Mouse (Mus musculus): ENCODE results near the gene Pbrm1.
A peak's percentile ranks its signal among the peaks of the same experiment; 100 is the strongest.

Pbrm1 gene

DNA sequence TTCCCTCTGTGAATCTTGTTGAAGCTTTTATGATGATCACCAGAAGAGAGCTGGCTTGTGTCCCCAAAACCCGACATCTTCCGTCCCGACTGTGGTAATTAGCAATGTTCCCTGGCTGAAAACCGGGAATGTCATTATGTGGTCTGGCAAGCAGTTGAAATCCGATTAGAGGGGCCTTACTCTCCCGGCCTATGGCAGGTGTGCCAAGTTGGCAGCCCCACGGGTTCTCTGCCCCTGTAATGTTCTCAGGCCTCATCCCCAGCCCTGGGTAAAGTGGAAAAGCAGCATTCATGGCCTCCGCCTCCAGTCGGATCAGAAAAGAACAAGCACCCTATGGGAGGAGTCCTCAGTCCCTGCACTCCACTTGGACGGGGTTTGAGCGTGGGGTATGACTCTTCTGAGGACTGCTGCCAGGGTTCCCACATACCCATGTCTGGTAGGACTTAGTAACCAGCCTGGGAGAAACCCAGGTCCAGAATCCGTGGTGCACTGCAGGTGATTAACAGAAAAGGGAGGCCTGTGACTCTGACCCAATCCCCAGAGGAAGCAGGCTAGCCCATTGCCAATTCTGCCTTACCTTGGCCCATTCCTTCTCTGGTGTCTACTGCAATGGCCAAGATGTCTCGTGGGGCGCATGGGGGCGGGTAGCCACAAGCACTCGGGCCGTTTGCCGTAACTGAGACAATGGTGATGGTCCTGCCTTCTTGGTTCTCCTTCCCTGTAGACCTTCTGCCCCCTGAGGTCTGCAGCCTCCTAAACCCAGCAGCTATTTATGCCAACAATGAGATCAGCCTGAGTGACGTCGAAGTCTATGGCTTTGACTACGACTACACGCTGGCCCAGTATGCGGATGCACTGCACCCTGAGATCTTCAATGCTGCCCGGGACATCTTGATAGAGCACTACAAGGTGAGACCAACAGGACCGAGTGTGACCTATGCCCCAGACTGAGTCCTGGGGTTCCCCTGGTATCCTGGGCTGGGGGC, 115.4 kb downstream of the Pbrm1 start:
- DNase-seq: peak in 1 of 2 experiments; percentile 1

DNA sequence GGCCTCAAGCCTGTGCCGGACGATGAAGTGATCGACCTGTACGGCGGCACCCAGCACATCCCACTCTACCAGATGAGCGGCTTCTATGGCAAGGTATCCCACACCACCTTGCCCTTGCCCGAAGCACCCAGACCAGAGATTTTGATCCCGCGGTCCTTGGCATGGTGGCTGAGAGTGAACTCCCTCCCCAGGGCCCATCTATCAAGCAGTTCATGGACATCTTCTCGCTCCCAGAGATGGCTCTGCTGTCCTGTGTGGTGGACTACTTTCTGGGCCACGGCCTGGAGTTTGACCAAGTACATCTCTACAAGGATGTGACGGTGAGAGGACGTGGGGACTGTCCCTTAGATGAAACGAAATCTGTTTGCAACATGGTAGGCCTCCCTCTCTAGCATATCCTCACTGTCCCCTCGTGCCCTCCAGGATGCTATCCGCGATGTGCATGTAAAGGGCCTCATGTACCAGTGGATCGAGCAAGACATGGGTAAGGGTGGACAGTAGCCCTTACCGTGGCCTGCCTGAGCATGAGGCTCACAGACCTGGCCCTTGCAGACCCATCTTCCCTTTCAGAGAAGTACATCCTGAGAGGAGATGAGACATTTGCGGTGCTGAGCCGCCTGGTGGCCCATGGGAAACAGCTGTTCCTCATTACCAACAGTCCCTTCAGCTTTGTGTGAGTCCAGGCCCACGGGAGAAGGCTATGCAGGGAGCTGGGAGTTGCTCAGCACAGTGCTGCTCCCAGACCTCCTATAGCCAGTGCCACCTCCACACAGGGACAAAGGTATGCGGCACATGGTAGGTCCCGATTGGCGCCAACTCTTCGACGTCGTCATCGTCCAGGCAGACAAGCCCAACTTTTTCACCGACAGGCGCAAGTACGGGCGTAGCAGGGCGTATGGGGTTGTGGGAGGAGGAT, 116.8 kb downstream of the Pbrm1 start:
- DNase-seq: no peak

DNA sequence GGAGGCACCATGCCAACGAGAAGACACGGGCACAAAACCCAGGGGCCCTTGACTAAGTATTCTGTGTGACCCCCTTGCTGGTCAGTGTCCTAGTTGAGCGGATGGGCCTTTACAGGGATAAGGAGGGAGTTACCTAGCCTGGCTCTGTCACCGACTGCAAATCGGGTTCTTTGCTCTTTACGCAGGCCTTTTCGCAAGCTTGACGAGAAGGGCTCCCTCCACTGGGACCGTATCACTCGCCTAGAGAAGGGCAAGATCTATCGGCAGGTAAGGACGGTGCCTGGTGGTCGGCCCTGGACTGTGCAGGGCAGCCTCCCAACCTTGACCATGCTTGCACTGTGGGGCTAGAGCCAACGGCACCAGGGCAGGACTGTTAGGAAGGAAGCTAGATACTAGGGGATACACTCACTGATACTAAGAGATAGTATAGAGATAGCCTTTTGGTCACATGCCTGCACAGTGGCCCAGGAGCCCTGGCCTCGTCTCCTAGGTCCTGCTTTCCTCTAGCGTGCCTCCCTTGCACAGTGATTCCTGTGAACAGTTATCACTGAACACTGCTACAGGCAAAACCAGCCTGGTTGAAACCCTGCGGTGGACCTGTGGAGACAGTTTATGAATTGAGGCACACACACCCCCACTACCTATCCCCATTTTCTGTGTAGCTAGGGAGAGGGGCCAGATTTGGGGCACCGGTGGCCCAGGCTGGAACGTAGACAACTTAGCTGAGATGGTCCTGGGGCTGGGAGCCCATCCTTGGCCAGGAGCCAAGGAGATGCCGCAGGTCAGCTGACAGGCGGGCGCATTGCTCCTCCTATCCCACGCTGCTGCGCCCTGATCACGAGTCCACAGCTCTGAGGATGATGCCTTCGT, 117.7 kb downstream of the Pbrm1 start:
- DNase-seq: peak in 1 of 2 experiments; percentile 1

DNA sequence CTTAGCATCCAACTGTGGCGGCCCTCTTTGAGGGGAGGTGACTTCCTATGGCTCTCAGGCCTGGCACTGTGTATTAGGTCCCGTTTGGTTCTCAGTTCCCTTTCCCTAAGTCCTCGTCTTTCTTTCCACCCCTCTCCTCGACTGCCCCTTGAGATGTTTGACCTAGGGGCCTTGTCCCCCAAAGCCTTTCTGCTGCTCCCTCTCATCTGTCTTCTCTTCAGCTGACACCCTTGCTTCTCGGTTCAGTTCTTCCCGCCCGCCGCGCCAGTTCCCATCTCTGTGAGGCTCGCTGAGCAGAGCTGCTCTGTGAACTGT, 118.3 kb downstream of the Pbrm1 start:
- DNase-seq: no peak

DNA sequence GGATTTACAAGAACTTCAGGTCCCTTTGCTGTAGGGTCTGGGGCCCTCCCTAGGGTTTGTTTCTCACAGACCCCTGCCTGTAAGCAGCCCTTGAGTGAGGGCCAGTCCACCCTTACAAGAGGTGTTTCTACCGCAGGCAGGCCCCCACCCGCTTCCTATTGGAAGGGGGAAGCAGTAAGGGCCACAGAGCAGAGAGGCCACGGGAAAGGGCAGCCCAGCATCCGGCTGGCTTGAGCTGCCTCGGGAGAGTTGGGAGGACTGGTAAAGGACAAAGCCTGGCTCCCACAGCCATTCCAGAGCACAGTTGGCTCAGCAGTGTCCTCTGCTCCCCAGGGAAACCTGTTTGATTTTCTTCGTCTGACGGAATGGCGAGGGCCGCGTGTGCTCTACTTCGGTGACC, 118.9 kb downstream of the Pbrm1 start:
- DNase-seq: no peak

DNA sequence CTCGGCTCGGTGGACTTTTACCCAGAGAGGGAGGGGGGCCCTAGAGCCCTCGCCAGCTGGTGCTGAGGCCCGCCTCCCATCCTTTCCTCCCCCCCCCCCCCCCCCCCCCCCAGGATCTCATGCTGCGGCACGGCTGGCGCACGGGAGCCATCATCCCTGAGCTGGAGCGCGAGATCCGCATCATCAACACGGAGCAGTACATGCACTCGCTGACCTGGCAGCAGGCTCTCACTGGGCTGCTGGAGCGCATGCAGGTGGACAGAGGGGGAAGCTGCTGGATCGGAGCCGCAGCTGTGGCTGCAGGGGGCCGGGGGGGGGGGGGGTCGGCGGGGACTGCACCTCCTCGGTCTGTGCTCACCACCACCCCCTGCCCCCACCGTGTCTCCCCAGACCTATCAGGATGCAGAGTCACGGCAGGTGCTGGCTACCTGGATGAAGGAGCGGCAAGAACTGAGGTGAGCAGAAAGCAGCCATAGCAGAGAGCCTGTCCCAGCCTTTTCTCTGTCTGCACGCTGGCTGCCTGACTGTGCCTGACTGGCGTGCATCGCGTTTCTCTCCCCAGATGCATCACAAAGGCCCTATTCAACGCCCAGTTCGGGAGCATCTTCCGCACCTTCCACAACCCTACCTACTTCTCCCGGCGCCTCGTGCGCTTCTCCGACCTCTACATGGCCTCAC, 119.4 kb downstream of the Pbrm1 start:
- no peak for DNase-seq

DNA sequence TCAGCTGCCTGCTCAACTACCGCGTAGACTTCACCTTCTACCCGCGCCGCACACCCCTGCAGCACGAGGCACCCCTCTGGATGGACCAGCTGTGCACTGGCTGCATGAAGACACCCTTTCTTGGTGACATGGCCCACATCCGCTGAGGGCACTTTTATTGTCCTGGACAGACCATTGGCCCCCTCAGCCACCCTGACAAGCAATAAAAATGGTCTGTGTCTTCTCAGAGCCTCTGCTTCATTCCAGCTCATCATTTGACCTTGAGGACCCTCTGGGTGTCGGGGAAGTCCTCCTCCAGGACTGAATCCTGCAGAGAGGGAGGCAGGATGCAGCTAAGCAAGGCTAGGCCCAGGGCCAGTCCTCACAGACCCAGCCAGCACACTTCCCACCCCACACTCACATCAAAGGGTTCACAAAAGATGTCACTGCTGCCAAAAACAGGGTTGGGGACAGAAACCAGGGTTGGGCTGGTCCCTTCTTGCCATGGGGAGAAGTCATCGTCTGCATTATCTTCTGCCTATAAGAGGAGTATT, 120.0 kb downstream of the Pbrm1 start:
- DNase-seq: no peak

DNA sequence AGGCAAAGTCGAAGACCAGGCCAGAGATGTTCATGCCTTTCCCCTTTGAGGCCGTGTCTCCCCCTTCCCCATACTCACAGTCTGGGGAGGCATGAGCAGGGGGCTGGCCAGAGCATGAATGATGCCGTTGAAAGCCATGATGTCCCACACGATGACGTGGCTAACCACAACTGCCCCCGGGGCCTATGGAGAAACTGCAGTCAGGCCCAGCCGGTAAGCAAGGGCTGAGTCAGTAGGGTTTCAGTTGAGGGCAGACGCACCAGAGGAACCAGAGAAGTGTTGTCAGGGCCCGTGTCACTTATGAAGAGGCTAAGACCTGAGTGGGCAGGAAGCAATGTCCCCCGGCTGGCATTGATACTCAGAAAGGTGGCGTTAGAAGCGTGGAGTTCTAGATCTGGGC, 120.7 kb downstream of the Pbrm1 start:
- DNase-seq: no peak

DNA sequence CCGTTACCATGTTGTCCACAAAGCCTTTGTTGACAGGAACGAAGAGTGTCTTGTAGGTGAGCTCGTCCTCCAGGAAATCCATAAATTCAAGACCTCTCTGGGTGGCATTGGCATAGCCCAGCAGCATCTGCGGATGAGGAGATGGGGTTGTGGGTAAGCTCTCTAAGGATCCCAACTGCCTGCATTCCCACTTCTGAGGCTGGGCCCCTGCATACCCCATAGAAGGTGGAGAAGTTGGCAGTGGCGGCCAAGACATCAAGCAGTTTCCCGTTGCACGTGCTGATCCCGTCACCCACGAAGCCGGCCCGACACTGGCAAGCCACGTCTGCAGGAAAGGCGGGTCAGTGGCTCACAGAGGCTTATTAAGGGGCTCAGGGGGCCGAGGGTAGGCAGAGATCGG, 121.2 kb downstream of the Pbrm1 start:
- peak in 1 of 2 experiments; percentile 1 for DNase-seq

DNA sequence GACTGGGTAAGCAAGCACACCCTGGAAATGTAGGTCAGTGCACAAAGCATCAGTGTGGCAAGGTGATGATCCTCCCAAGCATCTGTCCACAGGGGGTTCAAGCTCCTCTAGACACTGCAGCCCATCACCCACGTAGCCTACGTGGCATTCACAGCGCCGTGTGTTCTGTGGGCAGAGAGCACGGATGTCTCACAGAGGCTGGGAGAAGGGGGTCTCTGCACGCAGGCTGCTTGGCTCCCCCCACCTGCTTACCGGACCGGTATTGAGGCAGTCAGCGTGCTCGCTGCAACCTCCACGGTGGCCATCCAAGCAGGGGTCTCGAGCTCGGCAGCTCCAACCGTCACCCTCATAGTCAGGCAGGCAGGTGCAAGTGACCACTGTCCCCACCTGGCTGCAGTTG, 122.1 kb downstream of the Pbrm1 start:
- no peak for DNase-seq

DNA sequence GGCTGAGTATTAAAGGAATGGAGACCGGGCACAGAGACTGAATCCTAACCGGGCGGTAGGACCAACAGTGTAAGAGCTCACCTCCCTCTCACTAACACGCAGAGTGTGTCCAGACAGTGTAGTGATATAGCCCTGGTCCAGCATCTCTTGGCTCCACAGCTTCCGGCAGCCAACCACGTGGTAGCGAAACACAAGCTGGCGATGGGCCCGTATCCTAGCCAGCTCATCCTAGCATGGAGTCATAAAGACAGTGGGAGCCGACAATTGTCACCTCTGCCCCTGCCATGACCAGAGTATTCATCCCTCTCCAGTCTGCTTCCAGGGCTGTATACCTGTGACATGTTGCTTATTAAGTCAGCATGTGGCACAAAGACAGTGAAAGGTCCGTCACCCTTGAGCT, 126.8 kb downstream of the Pbrm1 start:
- no peak for DNase-seq

DNA sequence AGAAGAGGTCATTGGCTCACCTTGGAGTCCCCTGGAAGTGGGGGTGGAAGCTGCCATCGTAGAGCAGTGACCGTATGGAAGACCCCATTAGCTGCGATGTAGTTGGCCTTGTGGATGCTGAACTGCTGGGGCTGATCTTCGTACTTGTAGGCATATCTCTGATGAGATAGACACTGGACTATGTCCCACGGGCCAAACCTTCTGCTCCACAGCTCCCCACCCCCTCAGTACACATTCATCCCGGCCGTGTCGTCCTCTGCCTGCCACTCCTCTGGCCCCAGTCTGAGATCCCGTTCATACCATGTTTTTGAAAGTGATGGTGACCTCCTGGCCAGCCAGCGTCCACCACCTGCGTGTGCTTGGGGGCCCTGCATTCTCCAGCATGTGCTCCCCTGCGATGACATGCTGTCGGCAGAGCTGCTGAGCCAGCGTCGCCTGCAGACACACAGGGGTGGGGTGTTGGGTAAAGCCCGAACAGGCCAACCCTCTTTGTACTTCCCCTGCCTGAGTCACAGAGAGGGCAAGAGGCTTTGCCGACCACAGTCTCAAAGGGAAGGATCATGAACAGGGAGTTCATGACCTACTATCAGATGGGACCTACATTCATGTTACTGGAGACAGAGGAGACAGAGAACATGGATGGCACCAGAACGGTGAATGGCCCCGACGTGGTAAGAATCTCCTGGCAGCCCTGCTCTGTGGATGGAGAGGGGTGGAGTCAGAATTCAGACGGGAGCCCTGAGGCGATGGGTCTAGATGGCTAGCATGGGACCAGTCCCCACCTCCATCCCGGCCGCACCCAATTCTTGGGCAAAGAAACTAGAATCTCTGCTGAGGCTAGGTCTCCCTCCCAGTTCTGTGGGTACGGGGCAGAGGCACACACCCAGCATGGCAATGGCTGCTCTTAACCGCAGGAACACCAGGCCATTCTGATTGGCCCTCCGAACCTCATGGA, 141.5 kb downstream of the Pbrm1 start:
- no peak for DNase-seq

DNA sequence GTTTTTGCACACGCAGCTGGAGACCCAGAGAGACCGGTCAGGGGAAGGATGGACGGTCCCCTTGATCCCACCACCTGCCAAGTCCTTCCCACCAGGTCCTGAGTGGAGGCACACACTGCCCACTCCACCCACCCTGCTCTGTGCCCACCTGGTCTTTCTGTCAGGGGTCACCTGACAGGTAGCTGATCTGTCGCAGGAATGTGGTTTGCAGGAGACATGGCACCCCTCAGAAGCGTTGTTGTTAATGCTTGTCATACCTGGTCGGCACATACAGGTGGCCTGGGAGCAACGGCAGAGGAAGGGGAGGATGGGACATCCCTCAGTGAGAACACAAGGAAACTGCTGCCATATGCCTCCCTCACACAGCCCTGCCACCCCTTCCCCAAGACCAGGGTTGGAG, 142.3 kb downstream of the Pbrm1 start:
- DNase-seq: no peak

DNA sequence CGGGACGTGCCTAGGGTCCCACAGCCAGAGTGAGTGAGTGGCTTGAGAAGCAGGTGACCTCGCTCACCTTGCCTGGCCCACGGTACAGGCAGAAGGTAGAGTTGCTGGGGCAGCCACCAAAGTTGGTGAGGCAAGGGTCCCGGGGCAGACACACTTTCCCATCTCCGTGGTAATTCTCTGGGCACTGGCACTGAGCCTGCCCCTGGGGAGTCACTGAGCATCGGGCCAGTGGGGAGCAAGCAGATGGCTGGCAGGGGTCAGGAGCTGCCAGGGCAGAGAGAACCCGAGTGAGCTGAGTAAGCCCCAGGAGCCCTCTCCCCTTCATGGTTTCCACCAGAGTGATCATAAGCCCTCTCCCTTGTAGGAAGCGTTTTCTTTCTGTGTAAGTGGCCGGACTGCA, 142.7 kb downstream of the Pbrm1 start:
- DNase-seq: no peak

DNA sequence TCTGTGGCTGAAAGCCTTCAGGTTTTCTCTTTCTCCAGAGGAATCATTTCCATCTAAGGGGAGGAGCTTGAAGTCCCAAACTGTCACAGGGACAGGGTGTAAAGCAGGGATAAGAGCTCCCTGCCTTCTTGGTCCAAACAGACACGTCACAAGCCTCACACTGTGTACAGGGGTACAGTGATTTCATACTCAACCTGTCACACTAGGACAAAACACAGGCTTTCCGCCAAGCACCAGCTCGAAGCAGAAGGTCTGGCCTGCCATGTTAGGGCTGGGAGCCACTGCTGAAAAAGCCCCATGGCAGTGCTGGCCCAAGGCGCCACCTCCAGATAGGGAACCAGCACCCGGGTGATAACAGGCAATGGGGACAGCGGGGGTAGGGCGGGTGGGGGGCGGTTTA, 145.1 kb downstream of the Pbrm1 start:
- no peak for DNase-seq

DNA sequence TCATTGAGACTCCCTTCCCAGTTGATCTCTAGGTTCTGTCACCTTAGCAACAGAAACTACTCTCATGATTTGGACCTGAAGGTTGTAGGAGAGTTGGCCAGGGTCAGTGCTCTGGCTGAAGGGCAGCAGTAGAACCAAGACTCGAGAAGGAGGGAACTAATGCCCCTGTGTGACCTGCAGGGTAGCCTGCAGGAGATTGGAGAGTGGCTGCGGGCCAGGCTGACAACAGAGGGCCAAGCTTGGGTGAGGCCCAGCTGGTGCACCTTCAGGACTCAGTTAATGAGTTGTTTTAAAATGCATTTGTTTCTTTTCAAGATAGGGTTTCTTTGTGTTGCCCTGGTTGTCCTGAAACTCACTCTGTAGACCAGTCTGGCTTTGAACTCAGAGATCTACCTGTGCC, 146.1 kb downstream of the Pbrm1 start:
- DNase-seq: no peak

DNA sequence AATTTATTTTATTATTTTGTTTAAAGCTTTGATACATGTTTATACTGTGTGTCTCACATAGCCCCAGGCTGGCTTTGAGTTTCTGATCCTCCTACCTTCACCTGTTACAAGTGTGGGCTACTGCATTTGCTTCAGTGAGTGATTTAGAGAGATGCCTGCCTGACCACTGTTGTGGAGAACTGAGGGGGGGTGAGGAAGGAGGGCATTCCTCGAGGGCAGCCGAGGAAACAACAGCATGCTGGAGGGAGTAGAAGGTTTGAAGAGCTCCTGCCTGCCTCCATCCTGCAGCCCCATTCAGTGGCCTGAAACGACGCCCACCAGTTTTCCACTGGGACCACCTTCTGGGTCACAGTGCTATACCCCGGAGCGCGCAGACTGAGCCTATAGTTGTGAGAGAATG, 146.5 kb downstream of the Pbrm1 start:
- DNase-seq: no peak

DNA sequence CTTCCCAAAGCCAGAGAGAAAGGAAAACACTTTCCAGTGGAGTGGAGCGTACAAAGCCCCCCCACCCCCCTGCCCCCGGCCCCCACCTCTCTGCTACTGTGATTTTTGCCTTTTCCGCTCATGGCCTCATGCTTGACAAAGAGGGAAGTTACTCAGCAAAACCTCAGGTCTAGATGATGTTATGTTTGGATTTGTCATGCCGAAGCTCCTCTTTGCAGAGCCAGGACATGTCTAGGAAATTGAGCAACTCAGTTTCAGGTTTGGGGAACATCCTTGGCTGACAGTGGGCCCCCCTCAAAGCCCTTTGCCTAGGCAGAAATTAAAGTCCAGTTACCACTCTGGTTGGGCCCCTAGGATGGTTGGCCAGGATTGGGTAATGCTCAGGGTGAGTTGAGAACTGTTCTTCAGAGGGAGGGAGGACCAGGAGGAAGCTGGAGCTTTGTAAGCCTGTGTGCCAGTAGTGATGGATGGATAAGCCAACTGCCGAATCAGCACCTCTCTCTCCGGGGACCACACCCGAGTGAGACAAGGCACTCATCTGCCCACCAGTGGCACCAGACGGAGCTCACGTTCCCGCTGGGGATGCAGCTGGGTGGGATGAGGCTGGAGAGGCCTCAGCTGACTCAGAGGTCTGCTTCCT, 147.2 kb downstream of the Pbrm1 start:
- no peak for DNase-seq

DNA sequence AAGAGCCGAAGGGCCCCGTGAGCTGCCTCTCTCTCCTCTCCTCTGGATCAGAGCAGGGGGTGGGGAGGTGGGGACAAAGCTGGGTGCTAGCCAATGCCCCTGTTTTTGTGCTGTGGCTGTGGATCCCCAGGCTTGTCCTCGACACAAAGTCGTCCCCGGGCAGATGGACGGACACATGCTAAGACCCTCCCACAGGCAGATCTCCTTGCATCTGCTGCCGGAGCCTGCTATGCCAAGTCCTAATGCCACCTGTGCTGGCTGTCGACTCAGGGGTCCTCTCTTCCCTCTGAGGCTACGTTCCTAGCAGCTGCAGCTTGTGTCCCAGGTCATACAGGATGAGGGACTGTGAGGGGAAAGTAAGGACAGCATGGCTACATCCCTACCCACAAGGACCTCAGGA, 147.9 kb downstream of the Pbrm1 start:
- DNase-seq: no peak

DNA sequence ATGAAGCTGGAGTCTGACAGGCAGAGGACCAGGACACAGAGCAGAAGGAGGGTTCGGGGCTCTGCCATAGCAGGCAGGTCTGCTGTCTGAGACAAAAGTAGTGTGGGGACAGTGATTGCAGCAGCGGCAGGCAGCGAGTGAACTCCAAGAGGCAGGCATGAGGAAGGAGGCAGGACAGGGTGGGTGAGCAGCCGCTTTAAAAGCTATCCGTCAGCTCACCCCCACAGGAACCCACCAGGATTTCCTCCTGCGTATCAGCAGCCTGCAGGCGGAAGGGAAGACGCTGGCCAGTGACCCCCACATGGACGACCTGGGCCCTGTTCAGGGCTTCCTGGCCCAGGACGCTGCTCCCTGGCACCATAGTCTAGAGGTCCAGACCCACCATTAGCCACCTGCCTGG, 149.5 kb downstream of the Pbrm1 start, which contains the start of gene Stab1:
Gene Stab1, minus strand, starts transcription at position 217 of the 400 bp plus-strand sequence.
- no peak for DNase-seq

Data from thymus, adult 18-20 months (tissue).